Mouse (Mus musculus) G1E (cell line): ENCODE results near the gene Rfc2.

Experiments used
- CTCF ChIP-seq: IDR thresholded peaks from 2 replicates; pipeline ENCODE4 v1.5.1; 2012; ENCODE audit warnings: low read depth, low read length, inconsistent platforms, mixed read lengths
- GATA1 ChIP-seq: IDR thresholded peaks from 2 replicates; pipeline ENCODE4 v1.6.1; 2012; ENCODE audit warnings: borderline replicate concordance, low read length, inconsistent platforms, mixed read lengths
- POLR2AphosphoS5 ChIP-seq: IDR thresholded peaks from 2 replicates; pipeline ENCODE4 v1.6.1; 2012; ENCODE audit warnings: low read depth, low read length, inconsistent platforms; ENCODE audit not compliant: insufficient replicate concordance
- TAL1 ChIP-seq: conservative IDR thresholded peaks from 2 replicates; pipeline ENCODE4 v1.6.1; 2012; ENCODE audit warnings: low read depth, low read length, inconsistent platforms, mixed read lengths

- TF ChIP-seq CTCF (no peak), TAL1 (no peak), GATA1 (no peak), POLR2AphosphoS5 (no peak)
Observed at GRCm38 (mm10) chr5:134644121-134644520, 63.0 kb downstream of the Rfc2 start.
